Mouse (Mus musculus) heart, embryonic 12.5 days (tissue): Measurements from ENCODE around the gene Hs6st1. TPM values are rescaled to one million over a fixed set of nuclear protein-coding genes. Genes with fewer than 3 reads are reported as not detected.
A peak's percentile ranks its signal among the peaks of the same experiment; 100 is the strongest.

Experiments used
- ATAC-seq: fragments of 200-750 bp; cut with Nextera tagmentation; 2 replicates; pipeline ENCODE4 v1.8.0; 2017; ENCODE audit warnings: moderate TSS enrichment, moderate library complexity; ENCODE audit not compliant: insufficient number of reproducible peaks, low FRiP score
- H3K27ac ChIP-seq: fragments of 300-500 bp; sonication (generic); 2 replicates; pipeline ENCODE4 v1.5.1; 2016; ENCODE audit warnings: mild to moderate bottlenecking, moderate library complexity; ENCODE audit not compliant: poor library complexity, severe bottlenecking
- H3K27me3 ChIP-seq: fragments of 300-500 bp; sonication (generic); replicated peaks from 2 replicates; pipeline ENCODE4 v1.6.1; 2016; ENCODE audit warnings: mild to moderate bottlenecking, moderate library complexity
- H3K36me3 ChIP-seq: fragments of 300-500 bp; sonication (generic); 2 replicates; pipeline ENCODE4 v1.6.1; 2016; ENCODE audit warnings: mild to moderate bottlenecking, moderate library complexity
- H3K4me1 ChIP-seq: fragments of 300-500 bp; sonication (generic); replicated peaks from 2 replicates; pipeline ENCODE4 v1.6.1; 2016; ENCODE audit warnings: mild to moderate bottlenecking
- H3K4me2 ChIP-seq: fragments of 300-500 bp; sonication (generic); 2 replicates; pipeline ENCODE4 v1.6.1; 2016; ENCODE audit warnings: mild to moderate bottlenecking, moderate library complexity
- H3K4me3 ChIP-seq: fragments of 300-500 bp; sonication (generic); 2 replicates; pipeline ENCODE4 v1.5.1; 2016; ENCODE audit warnings: mild to moderate bottlenecking
- H3K9ac ChIP-seq: fragments of 300-500 bp; sonication (generic); 2 replicates; pipeline ENCODE4 v1.6.1; 2016; ENCODE audit warnings: mild to moderate bottlenecking, moderate library complexity
- H3K9me3 ChIP-seq: fragments of 300-500 bp; sonication (generic); replicated peaks from 2 replicates; pipeline ENCODE4 v1.6.1; 2016; ENCODE audit warnings: mild to moderate bottlenecking, moderate library complexity
- WGBS: fragments of 180-500 bp; shearing (Covaris S2); methylation state at CpG from one replicate; pipeline ENCODE4 v1.1.7; 2016; 5-methylcytosine and 5-hydroxymethylcytosine counted together
- polyA plus RNA-seq: library from polyadenylated mRNA; unstranded; fragments of >200 nt; fragmentation: Nextera tagmentation; extraction: Ambion mirVana; gene quantifications from 2 replicates; pipeline ENCODE4 v1.2.1, GENCODE M21; 2016

Hs6st1 gene
- polyA plus RNA-seq, 1 experiment from 2014 or later, result 15.3 TPM

GRCm38 (mm10) chr1:36064861-36065760 is 3.1 kb upstream of the Hs6st1 start:
- peak; percentile 34; the same call in 1 of the 2 replicates for ATAC-seq
- Histone ChIP-seq H3K4me1 (peaks cover 55% of the 10 kb centered on the region), H3K9me3 (no peaks in the 10 kb centered on the region), H3K4me3 (peak overlapping the region; percentile 9; the same call in 1 of the 2 replicates), H3K9ac (peak overlapping the region; percentile 50), H3K36me3 (no peaks in the 10 kb centered on the region), H3K4me2 (peak overlapping the region; percentile 60), H3K27ac (no peak overlapping the region), H3K27me3 (no peaks in the 10 kb centered on the region)
- 2% methylated on average over 24 of the region's 24 CpGs for WGBS

GRCm38 (mm10) chr1:36065761-36066150 is 2.4 kb upstream of the Hs6st1 start:
- Histone ChIP-seq H3K4me3 (no peak overlapping the region), H3K36me3 (no peaks in the 10 kb centered on the region), H3K4me1 (peaks cover 55% of the 10 kb centered on the region), H3K27ac (no peak overlapping the region), H3K27me3 (no peaks in the 10 kb centered on the region), H3K4me2 (peak overlapping the region; percentile 60), H3K9ac (no peak overlapping the region), H3K9me3 (no peaks in the 10 kb centered on the region)
- ATAC-seq, result no peak
- WGBS, result 66% methylated on average over 9 of the region's 9 CpGs

- Histone ChIP-seq H3K9me3 (no peaks in the 10 kb centered on the region), H3K4me2 (no peak overlapping the region), H3K4me3 (no peak overlapping the region), H3K36me3 (0 out of 2 replicates have a peak, but pooled peaks cover 5% of the 10 kb centered on the region), H3K4me1 (peaks cover 58% of the 10 kb centered on the region), H3K27ac (no peak overlapping the region), H3K9ac (no peak overlapping the region), H3K27me3 (no peaks in the 10 kb centered on the region)
- no peak for ATAC-seq
- 86% methylated on average over 6 of the region's 6 CpGs for WGBS
Measured at GRCm38 (mm10) chr1:36066216-36066980, 1.8 kb upstream of the Hs6st1 start.

GRCm38 (mm10) chr1:36067201-36067600 is 999 bp upstream of the Hs6st1 start:
- H3K27me3 ChIP-seq, result no peaks in the 10 kb centered on the region
- peaks cover 61% of the 10 kb centered on the region for H3K4me1 ChIP-seq
- H3K27ac ChIP-seq, result no peak overlapping the region
- WGBS, result 79% methylated on average over 4 of the region's 4 CpGs
- H3K4me2 ChIP-seq, result no peak overlapping the region
- no peak overlapping the region for H3K9ac ChIP-seq
- H3K4me3 ChIP-seq, result no peak overlapping the region
- no peaks in the 10 kb centered on the region for H3K9me3 ChIP-seq
- H3K36me3 ChIP-seq, result 0 out of 2 replicates have a peak, but pooled peaks cover 10% of the 10 kb centered on the region
- no peak for ATAC-seq

- 0 out of 2 replicates have a peak, but pooled peaks cover 10% of the 10 kb centered on the region for H3K36me3 ChIP-seq
- peak overlapping the region; percentile 71 for H3K4me3 ChIP-seq
- H3K9me3 ChIP-seq, result no peaks in the 10 kb centered on the region
- peaks cover 62% of the 10 kb centered on the region for H3K4me1 ChIP-seq
- peak overlapping the region; percentile 99 for H3K4me2 ChIP-seq
- peak overlapping the region; percentile 84; the same call in 1 of the 2 replicates for H3K9ac ChIP-seq
- H3K27ac ChIP-seq, result no peak overlapping the region
- H3K27me3 ChIP-seq, result no peaks in the 10 kb centered on the region
- no peak for ATAC-seq
- WGBS, result 18% methylated on average over 12 of the region's 12 CpGs
Measured at GRCm38 (mm10) chr1:36067611-36068010, 589 bp upstream of the Hs6st1 start.

GRCm38 (mm10) chr1:36068531-36069120 is 426 bp downstream of the Hs6st1 start:
- H3K27me3 ChIP-seq, result no peaks in the 10 kb centered on the region
- H3K9ac ChIP-seq, result peak overlapping the region; percentile 84
- peaks cover 13% of the 10 kb centered on the region; the same call in 1 of the 2 replicates for H3K36me3 ChIP-seq
- peak overlapping the region; percentile 63 for H3K27ac ChIP-seq
- peak overlapping the region; percentile 71 for H3K4me3 ChIP-seq
- H3K4me1 ChIP-seq, result peaks cover 66% of the 10 kb centered on the region
- WGBS, result 2% methylated on average over 75 of the region's 76 CpGs
- H3K4me2 ChIP-seq, result peak overlapping the region; percentile 99
- no peak; the same call in 1 of the 2 replicates for ATAC-seq
- no peaks in the 10 kb centered on the region for H3K9me3 ChIP-seq

GRCm38 (mm10) chr1:36069291-36069771 is 1.1 kb downstream of the Hs6st1 start:
- Histone ChIP-seq H3K27ac (no peak overlapping the region), H3K4me1 (peaks cover 69% of the 10 kb centered on the region), H3K4me2 (peak overlapping the region; percentile 99), H3K9ac (peak overlapping the region; percentile 84), H3K36me3 (peaks cover 15% of the 10 kb centered on the region; the same call in 1 of the 2 replicates), H3K4me3 (peak overlapping the region; percentile 71), H3K9me3 (no peaks in the 10 kb centered on the region), H3K27me3 (no peaks in the 10 kb centered on the region)
- 3% methylated on average over 13 of the region's 13 CpGs for WGBS
- ATAC-seq, result no peak

- Histone ChIP-seq H3K4me3 (peak overlapping the region; percentile 71), H3K9ac (peak overlapping the region; percentile 84), H3K27me3 (no peaks in the 10 kb centered on the region), H3K4me1 (peaks cover 73% of the 10 kb centered on the region), H3K36me3 (peaks cover 20% of the 10 kb centered on the region), H3K27ac (no peak overlapping the region), H3K9me3 (no peaks in the 10 kb centered on the region), H3K4me2 (peak overlapping the region; percentile 99)
- ATAC-seq, result no peak
- 65% methylated on average over 6 of the region's 6 CpGs for whole genome bisulfite sequencing
Measured at GRCm38 (mm10) chr1:36070190-36070589, 2.0 kb downstream of the Hs6st1 start.

- no peak for ATAC-seq
Measured at GRCm38 (mm10) chr1:36070740-36071139, 2.5 kb downstream of the Hs6st1 start.

GRCm38 (mm10) chr1:36071176-36071575 is 3.0 kb downstream of the Hs6st1 start:
- H3K4me1 ChIP-seq, result peaks cover 76% of the 10 kb centered on the region
- peak overlapping the region; percentile 71 for H3K4me3 ChIP-seq
- no peaks in the 10 kb centered on the region for H3K27me3 ChIP-seq
- ATAC-seq, result no peak
- H3K36me3 ChIP-seq, result peaks cover 26% of the 10 kb centered on the region
- 83% methylated on average over 7 of the region's 7 CpGs for WGBS
- H3K4me2 ChIP-seq, result peak overlapping the region; percentile 99
- H3K27ac ChIP-seq, result no peak overlapping the region
- H3K9ac ChIP-seq, result peak overlapping the region; percentile 21; the same call in 1 of the 2 replicates
- H3K9me3 ChIP-seq, result no peaks in the 10 kb centered on the region

More at GRCm38 (mm10) chr1:36070740-36071139, 2.5 kb downstream of the Hs6st1 start:
- Histone ChIP-seq H3K4me2 (peak overlapping the region; percentile 99), H3K9me3 (no peaks in the 10 kb centered on the region), H3K4me3 (peak overlapping the region; percentile 71), H3K27me3 (no peaks in the 10 kb centered on the region), H3K9ac (peak overlapping the region; percentile 84), H3K4me1 (peaks cover 74% of the 10 kb centered on the region), H3K36me3 (peaks cover 23% of the 10 kb centered on the region), H3K27ac (no peak overlapping the region)
- WGBS, result 63% methylated on average over 3 of the region's 3 CpGs
